ENCODE assay signal across 14 mouse cellular contexts in genomic region chr4:105904896-105905295, GRCm38 (mm10).
"Had no signal": no experiment of that assay in that cellular context is flagged by ENCODE, and none has a peak within 500 bp of the region (broad histone marks: within the 10 kb centered on the region; RNA-seq: fewer than 3 reads in every experiment).

No protein-coding gene starts in this region.

- H3K4me2 ChIP-seq: limb, embryonic 12.5 days; limb, embryonic 15.5 days; liver, embryonic 13.5 days had no signal

- DNase-seq: kidney, postnatal 25 days; layer of hippocampus, adult 9-11 months; liver, embryonic 13.5 days; lung, adult 2 months; midbrain, embryonic 14.5 days; thymus, adult 18-20 months; thymus, postnatal 36 days had no signal

- H3K36me3 ChIP-seq: limb, embryonic 12.5 days; limb, embryonic 15.5 days; liver, embryonic 13.5 days; midbrain, embryonic 10.5 days had no signal

- H3K27ac ChIP-seq: kidney, postnatal 0 days; layer of hippocampus, adult 2 months; limb, embryonic 12.5 days; limb, embryonic 15.5 days; liver, embryonic 13.5 days; midbrain, embryonic 10.5 days had no signal

- H3K4me1 ChIP-seq: liver, embryonic 13.5 days; midbrain, embryonic 10.5 days had no signal

- H3K9ac ChIP-seq: limb, embryonic 12.5 days; limb, embryonic 15.5 days; liver, embryonic 13.5 days had no signal

- H3K9me3 ChIP-seq: limb, embryonic 12.5 days; limb, embryonic 15.5 days; liver, embryonic 13.5 days; megakaryocyte, embryonic 14.5 days; midbrain, embryonic 10.5 days had no signal

- H3K27me3 ChIP-seq: limb, embryonic 12.5 days; limb, embryonic 15.5 days; liver, embryonic 13.5 days had no signal

- H3K4me3 ChIP-seq: layer of hippocampus, adult 2 months; limb, embryonic 12.5 days; limb, embryonic 15.5 days; liver, embryonic 13.5 days; megakaryocyte, embryonic 14.5 days; midbrain, embryonic 10.5 days had no signal

- ATAC-seq: lung, postnatal 0 days had no signal
